Mouse (Mus musculus) heart, postnatal 4 days (tissue): ENCODE measurements around the gene Tmem210. TPM values are rescaled to one million over a fixed set of nuclear protein-coding genes. Genes with fewer than 3 reads are reported as not detected.

Source experiments
- DNase-seq: peaks from one replicate; pipeline ENCODE4 v3.0.0; 2021
- total RNA-seq, 2 experiments: library from RNA; stranded (reverse); gene quantifications; 2 replicates each; pipeline ENCODE4 v1.2.3; 2021

Gene Tmem210
- total RNA-seq, 2 experiments from 2014 or later: not detected

- DNase-seq: no peak
Observed at GRCm38 (mm10) chr2:25265897-25266656, 21.9 kb upstream of the Tmem210 start.

- DNase-seq: peak; percentile 51
Observed at GRCm38 (mm10) chr2:25266720-25267119, 21.2 kb upstream of the Tmem210 start.

- DNase-seq: no peak
Observed at GRCm38 (mm10) chr2:25267241-25267640, 20.7 kb upstream of the Tmem210 start.

- no peak for DNase-seq
Observed at GRCm38 (mm10) chr2:25267746-25268309, 20.1 kb upstream of the Tmem210 start.

GRCm38 (mm10) chr2:25271827-25272511 is 16.0 kb upstream of the Tmem210 start, which contains the start of the genes Ssna1 and Anapc2:
Gene Ssna1 (minus strand): TSS chr2:25272438.
Gene Anapc2 (plus strand): TSS chr2:25272478.
- DNase-seq: peak; percentile 98

- no peak for DNase-seq
Observed at GRCm38 (mm10) chr2:25272515-25272914, 15.4 kb upstream of the Tmem210 start.

GRCm38 (mm10) chr2:25273010-25273409 is 14.9 kb upstream of the Tmem210 start:
- no peak for DNase-seq

- peak; percentile 91 for DNase-seq
Observed at GRCm38 (mm10) chr2:25278928-25279882, 8.7 kb upstream of the Tmem210 start.

GRCm38 (mm10) chr2:25285551-25285950 is 2.4 kb upstream of the Tmem210 start:
- DNase-seq: no peak

GRCm38 (mm10) chr2:25286314-25286713 is 1.6 kb upstream of the Tmem210 start:
- no peak for DNase-seq

- DNase-seq: peak; percentile 30
Observed at GRCm38 (mm10) chr2:25286837-25287636, 908 bp upstream of the Tmem210 start.

GRCm38 (mm10) chr2:25288734-25289345 is 895 bp downstream of the Tmem210 start:
- DNase-seq: no peak

- DNase-seq: peak; percentile 69
Observed at GRCm38 (mm10) chr2:25289651-25290050, 1.7 kb downstream of the Tmem210 start, which contains the start of gene Lrrc26. Gene Lrrc26 (plus strand): TSS chr2:25289915.

- DNase-seq: no peak
Observed at GRCm38 (mm10) chr2:25290101-25290815, 2.3 kb downstream of the Tmem210 start.

- DNase-seq: no peak
Observed at GRCm38 (mm10) chr2:25290816-25291130, 2.8 kb downstream of the Tmem210 start.

GRCm38 (mm10) chr2:25291184-25292053 is 3.5 kb downstream of the Tmem210 start:
- no peak for DNase-seq

- no peak for DNase-seq
Observed at GRCm38 (mm10) chr2:25292054-25292544, 4.2 kb downstream of the Tmem210 start.

GRCm38 (mm10) chr2:25292856-25293255 is 4.9 kb downstream of the Tmem210 start:
- peak; percentile 87 for DNase-seq

GRCm38 (mm10) chr2:25293706-25294105 is 5.8 kb downstream of the Tmem210 start:
- no peak for DNase-seq
